Mouse (Mus musculus) MN1 (cell line): ENCODE measurements around the gene Cdc42se1.

ENCODE experiments used
- DNase-seq: peaks from one replicate; pipeline ENCODE4 v3.0.0-alpha.2; 2016; ENCODE audit warnings: low spot score

Cdc42se1 gene

DNA sequence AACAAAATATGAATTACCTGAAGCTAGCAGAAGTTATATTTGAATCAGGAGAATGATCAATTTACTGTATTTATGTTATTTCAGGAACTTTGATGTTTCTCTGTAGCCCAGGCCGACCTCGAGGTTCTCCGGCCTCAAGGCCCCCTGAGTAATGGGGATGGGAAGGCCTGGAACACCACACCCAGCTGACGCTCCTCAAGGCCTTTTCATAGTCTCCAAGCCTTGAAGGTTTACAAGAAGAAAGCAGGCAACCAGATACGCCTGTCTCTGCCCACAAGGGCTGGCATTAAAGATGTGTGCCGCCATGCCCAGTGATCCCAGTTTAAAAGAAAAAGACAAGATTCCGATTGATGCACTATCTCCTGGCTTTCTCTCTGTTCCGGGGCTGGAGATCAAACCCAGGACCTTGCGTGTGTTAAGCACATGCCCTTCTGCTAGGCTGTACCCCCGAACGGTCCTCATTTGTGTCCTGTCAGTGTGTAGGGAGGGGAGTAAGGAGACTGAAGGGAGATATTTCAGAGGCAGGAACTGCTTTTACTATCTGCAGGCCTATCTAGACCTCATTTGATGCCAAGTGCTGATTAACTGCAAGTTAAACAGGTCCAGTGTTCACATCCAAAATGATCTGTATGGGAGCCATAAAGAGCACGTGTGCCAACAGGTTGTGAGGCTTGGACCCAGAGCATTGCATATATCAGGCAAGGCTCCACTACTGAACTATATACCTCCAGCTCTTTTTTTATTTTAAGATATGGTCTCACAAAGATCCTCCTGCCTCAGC, 56.2 kb downstream of the Cdc42se1 start:
- no peak for DNase-seq

GRCm38 (mm10) chr3:95285390-95285789, 56.9 kb downstream of the Cdc42se1 start:
- no peak for DNase-seq
